Mouse (Mus musculus): Measurements from ENCODE around the gene Nfia. TPM values are rescaled to one million over a fixed set of nuclear protein-coding genes. Genes with fewer than 3 reads are reported as not detected.

The Nfia gene
- polyA plus RNA-seq, 1 experiment = 41.2 TPM

- TF ChIP-seq POLR2A (IDR thresholded peaks at IDR 0.05; ENCODE audit: borderline replicate concordance, insufficient read depth, low read length) = no peak
- TF ChIP-seq CTCF (IDR thresholded peaks at IDR 0.05; ENCODE audit: borderline replicate concordance, insufficient read depth, low read depth, low read length) = no peak
- DNase-seq = no peak
- H3K27ac ChIP-seq (ENCODE audit: insufficient read depth, low read length) = no peak overlapping the region
- peaks cover 28% of the 10 kb centered on the region; the same call in 1 of the 2 replicates for H3K4me1 ChIP-seq (ENCODE audit: control insufficient read depth, insufficient read depth, low read length)
- no peaks in the 10 kb centered on the region for H3K27me3 ChIP-seq (ENCODE audit: control insufficient read depth, insufficient read depth, low read length)
- H3K4me3 ChIP-seq (replicated peaks; ENCODE audit: insufficient read depth, low read depth, low read length) = no peak overlapping the region
- WGBS = 60% methylated on average over 5 of the region's 5 CpGs
Measured at GRCm38 (mm10) chr4:97923248-97923647, 150.7 kb downstream of the Nfia start.

- WGBS = 11% methylated on average over 8 of the region's 8 CpGs
- TF ChIP-seq POLR2A (IDR thresholded peaks at IDR 0.05; ENCODE audit: borderline replicate concordance, insufficient read depth, low read length) (no peak), CTCF (IDR thresholded peaks at IDR 0.05; ENCODE audit: borderline replicate concordance, insufficient read depth, low read depth, low read length) (no peak)
- Histone ChIP-seq H3K4me1 (ENCODE audit: control insufficient read depth, insufficient read depth, low read length) (peaks cover 28% of the 10 kb centered on the region; the same call in 1 of the 2 replicates), H3K27ac (ENCODE audit: insufficient read depth, low read length) (peak overlapping the region; percentile 6; the same call in 1 of the 2 replicates), H3K27me3 (ENCODE audit: control insufficient read depth, insufficient read depth, low read length) (no peaks in the 10 kb centered on the region), H3K4me3 (replicated peaks; ENCODE audit: insufficient read depth, low read depth, low read length) (no peak overlapping the region)
- peak; percentile 74 to 76 for DNase-seq
Measured at GRCm38 (mm10) chr4:97923876-97924316, 151.4 kb downstream of the Nfia start.

GRCm38 (mm10) chr4:97924414-97924813, 151.9 kb downstream of the Nfia start:
- TF ChIP-seq POLR2A (IDR thresholded peaks at IDR 0.05; ENCODE audit: borderline replicate concordance, insufficient read depth, low read length) (no peak), CTCF (IDR thresholded peaks at IDR 0.05; ENCODE audit: borderline replicate concordance, insufficient read depth, low read depth, low read length) (no peak)
- peaks cover 28% of the 10 kb centered on the region; the same call in 1 of the 2 replicates for H3K4me1 ChIP-seq (ENCODE audit: control insufficient read depth, insufficient read depth, low read length)
- WGBS = 9% methylated on average over 5 of the region's 5 CpGs

GRCm38 (mm10) chr4:97924855-97925254, 152.3 kb downstream of the Nfia start:
- TF ChIP-seq CTCF (IDR thresholded peaks at IDR 0.05; ENCODE audit: borderline replicate concordance, insufficient read depth, low read depth, low read length) (no peak), POLR2A (IDR thresholded peaks at IDR 0.05; ENCODE audit: borderline replicate concordance, insufficient read depth, low read length) (no peak)
- H3K27me3 ChIP-seq (ENCODE audit: control insufficient read depth, insufficient read depth, low read length) = no peaks in the 10 kb centered on the region
- 42% methylated on average over 3 of the region's 3 CpGs for WGBS
- no peak overlapping the region for H3K27ac ChIP-seq (ENCODE audit: insufficient read depth, low read length)
- no peak overlapping the region for H3K4me3 ChIP-seq (replicated peaks; ENCODE audit: insufficient read depth, low read depth, low read length)
- H3K4me1 ChIP-seq (ENCODE audit: control insufficient read depth, insufficient read depth, low read length) = peaks cover 28% of the 10 kb centered on the region; the same call in 1 of the 2 replicates
- no peak for DNase-seq

More at GRCm38 (mm10) chr4:97924414-97924813, 151.9 kb downstream of the Nfia start:
- Histone ChIP-seq H3K27ac (ENCODE audit: insufficient read depth, low read length) (no peak overlapping the region), H3K4me3 (replicated peaks; ENCODE audit: insufficient read depth, low read depth, low read length) (no peak overlapping the region), H3K27me3 (ENCODE audit: control insufficient read depth, insufficient read depth, low read length) (no peaks in the 10 kb centered on the region)
- DNase-seq = peak in 1 of 2 experiments; percentile 63

- no peak for DNase-seq
- H3K27ac ChIP-seq (ENCODE audit: insufficient read depth, low read length) = peak overlapping the region; percentile 21; the same call in 1 of the 2 replicates
- WGBS = 66% methylated on average over 4 of the region's 4 CpGs
- no peak overlapping the region for H3K4me3 ChIP-seq (replicated peaks; ENCODE audit: insufficient read depth, low read depth, low read length)
- no peak for TF ChIP-seq POLR2A (IDR thresholded peaks at IDR 0.05; ENCODE audit: borderline replicate concordance, insufficient read depth, low read length)
- TF ChIP-seq CTCF (IDR thresholded peaks at IDR 0.05; ENCODE audit: borderline replicate concordance, insufficient read depth, low read depth, low read length) = no peak
- no peaks in the 10 kb centered on the region for H3K27me3 ChIP-seq (ENCODE audit: control insufficient read depth, insufficient read depth, low read length)
- H3K4me1 ChIP-seq (ENCODE audit: control insufficient read depth, insufficient read depth, low read length) = peaks cover 27% of the 10 kb centered on the region; the same call in 1 of the 2 replicates
Measured at GRCm38 (mm10) chr4:97925644-97926043, 153.1 kb downstream of the Nfia start.

- H3K4me1 ChIP-seq (ENCODE audit: control insufficient read depth, insufficient read depth, low read length) = peaks cover 24% of the 10 kb centered on the region; the same call in 1 of the 2 replicates
- no peak for TF ChIP-seq POLR2A (IDR thresholded peaks at IDR 0.05; ENCODE audit: borderline replicate concordance, insufficient read depth, low read length)
- no peak for TF ChIP-seq CTCF (IDR thresholded peaks at IDR 0.05; ENCODE audit: borderline replicate concordance, insufficient read depth, low read depth, low read length)
- 16% methylated on average over 5 of the region's 5 CpGs for WGBS
- H3K27ac ChIP-seq (ENCODE audit: insufficient read depth, low read length) = no peak overlapping the region
- no peak overlapping the region for H3K4me3 ChIP-seq (replicated peaks; ENCODE audit: insufficient read depth, low read depth, low read length)
- no peaks in the 10 kb centered on the region for H3K27me3 ChIP-seq (ENCODE audit: control insufficient read depth, insufficient read depth, low read length)
- peak in 1 of 2 experiments; percentile 56 for DNase-seq
Measured at GRCm38 (mm10) chr4:97926607-97927308, 154.2 kb downstream of the Nfia start.

- peaks cover 22% of the 10 kb centered on the region; the same call in 1 of the 2 replicates for H3K4me1 ChIP-seq (ENCODE audit: control insufficient read depth, insufficient read depth, low read length)
- H3K4me3 ChIP-seq (replicated peaks; ENCODE audit: insufficient read depth, low read depth, low read length) = no peak overlapping the region
- TF ChIP-seq POLR2A (IDR thresholded peaks at IDR 0.05; ENCODE audit: borderline replicate concordance, insufficient read depth, low read length) = no peak
- TF ChIP-seq CTCF (IDR thresholded peaks at IDR 0.05; ENCODE audit: borderline replicate concordance, insufficient read depth, low read depth, low read length) = no peak
- WGBS = 65% methylated on average over 3 of the region's 3 CpGs
- no peak overlapping the region for H3K27ac ChIP-seq (ENCODE audit: insufficient read depth, low read length)
- DNase-seq = no peak
- H3K27me3 ChIP-seq (ENCODE audit: control insufficient read depth, insufficient read depth, low read length) = no peaks in the 10 kb centered on the region
Measured at GRCm38 (mm10) chr4:97927309-97927656, 154.7 kb downstream of the Nfia start.

- Histone ChIP-seq H3K4me3 (replicated peaks; ENCODE audit: insufficient read depth, low read depth, low read length) (no peak overlapping the region), H3K27ac (ENCODE audit: insufficient read depth, low read length) (no peak overlapping the region), H3K4me1 (ENCODE audit: control insufficient read depth, insufficient read depth, low read length) (peaks cover 13% of the 10 kb centered on the region), H3K27me3 (ENCODE audit: control insufficient read depth, insufficient read depth, low read length) (no peaks in the 10 kb centered on the region)
- TF ChIP-seq POLR2A (IDR thresholded peaks at IDR 0.05; ENCODE audit: borderline replicate concordance, insufficient read depth, low read length) (no peak), CTCF (IDR thresholded peaks at IDR 0.05; ENCODE audit: borderline replicate concordance, insufficient read depth, low read depth, low read length) (no peak)
- 89% methylated on average over 2 of the region's 2 CpGs for whole genome bisulfite sequencing
- DNase-seq = no peak
Measured at GRCm38 (mm10) chr4:97936371-97936770, 163.8 kb downstream of the Nfia start.
